In the genomic region with DNA sequence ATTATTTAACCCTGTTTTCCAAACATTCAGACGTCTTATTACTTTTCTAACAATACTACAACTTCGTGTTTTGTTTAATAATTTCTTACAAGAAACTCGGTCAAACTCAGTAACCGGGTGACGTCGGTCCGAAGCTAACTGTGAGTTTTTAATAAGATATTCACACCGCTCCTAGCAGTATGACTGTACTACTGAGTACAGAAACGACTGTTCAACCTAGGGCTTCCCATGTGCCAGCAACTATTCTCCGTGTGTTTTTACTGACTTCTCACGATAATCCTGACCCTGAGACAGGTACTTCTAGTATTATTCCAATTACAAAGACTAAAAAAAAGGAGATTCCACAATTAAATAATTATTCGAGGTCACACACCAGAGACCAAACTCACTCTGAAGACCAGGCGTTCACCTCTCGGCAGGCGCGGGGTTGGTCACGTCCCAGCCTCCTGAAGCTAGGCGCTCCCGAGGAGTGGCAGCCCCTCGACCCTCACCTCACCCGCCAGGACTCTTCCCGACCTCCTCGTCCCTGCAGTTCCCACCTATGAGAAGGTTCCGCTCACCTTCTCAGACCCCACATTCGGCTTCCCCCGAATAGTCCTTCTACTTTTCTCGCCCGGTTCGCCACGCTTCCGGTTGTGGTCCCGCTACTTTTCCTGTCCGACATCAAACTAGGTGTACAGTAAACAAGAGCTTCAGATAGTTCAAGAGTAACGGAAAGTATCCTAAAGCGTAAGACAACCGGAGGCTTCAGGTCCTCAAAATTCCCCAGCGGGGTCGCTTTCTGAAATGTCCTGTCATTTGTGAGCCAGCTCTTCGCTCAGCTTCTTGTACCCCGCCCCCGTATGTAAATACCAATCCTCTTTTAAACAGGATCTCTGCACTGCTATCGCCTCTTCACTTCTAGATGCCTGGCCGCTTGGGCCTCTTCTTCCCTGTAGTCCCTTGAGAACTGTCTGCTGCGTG, we compare ENCODE assay signal across 8 mouse cellular contexts. TPM values are rescaled to one million over a fixed set of nuclear protein-coding genes. Genes with fewer than 3 reads are reported as not detected.
DNase-seq lines count a peak whose midpoint lies in the region; ATAC-seq and TF ChIP-seq lines count a peak whose summit lies in the region.

A gene (minus strand): TSS at position 608 of the 963 bp plus-strand sequence.

- H3K27ac ChIP-seq in heart, embryonic 12.5 days (ENCODE audit: poor library complexity, severe bottlenecking) = peak within 1 kb of the TSS; percentile 10; the same call in 1 of the 2 replicates
- H3K27ac ChIP-seq in kidney, postnatal 0 days = peak within 1 kb of the TSS; percentile 44
- H3K27ac ChIP-seq in liver, embryonic 11.5 days (ENCODE audit: low read depth, low read length) = peak within 1 kb of the TSS; percentile 14; the same call in 1 of the 2 replicates
- H3K27ac ChIP-seq in stomach, embryonic 14.5 days (ENCODE audit: low read length) = no peak within 1 kb of the TSS; the same call in 1 of the 2 replicates

- H3K4me2 ChIP-seq in heart, embryonic 12.5 days = peak within 1 kb of the TSS; percentile 74
- H3K4me2 ChIP-seq in kidney, postnatal 0 days (ENCODE audit: low read length) = peak within 1 kb of the TSS; percentile 72
- H3K4me2 ChIP-seq in liver, embryonic 11.5 days = peak within 1 kb of the TSS; percentile 71
- peak within 1 kb of the TSS; percentile 71 for H3K4me2 ChIP-seq in stomach, embryonic 14.5 days (replicated peaks; ENCODE audit: low read depth, low read length)

- peak; percentile 93 for DNase-seq in brain, embryonic 14.5 days (ENCODE audit: low read depth)
- DNase-seq in kidney, postnatal 0 days (ENCODE audit: low spot score) = peak; percentile 86
- peak; percentile 84 for DNase-seq in liver, embryonic 11.5 days (ENCODE audit: low spot score)
- peak; percentile 77 for DNase-seq in naive thymus-derived CD4-positive, alpha-beta T cell, adult 2 months (ENCODE audit: low read depth)

- no peak for TF ChIP-seq CTCF in C2C12 (IDR thresholded peaks at IDR 0.05; ENCODE audit: control insufficient read depth, insufficient read depth, insufficient read length)
- no peak for TF ChIP-seq CTCF in brain, embryonic 14.5 days (IDR thresholded peaks at IDR 0.05; ENCODE audit: borderline replicate concordance, extremely low read depth, insufficient read depth, insufficient read length)
- TF ChIP-seq CTCF in kidney, postnatal 0 days (IDR thresholded peaks at IDR 0.05; ENCODE audit: low read depth) = no peak

- peaks cover 40% of the 10 kb centered on the region for H3K79me2 ChIP-seq in C2C12 (ENCODE audit: control insufficient read depth, insufficient read depth)

- ATAC-seq in heart, embryonic 12.5 days (ENCODE audit: insufficient number of reproducible peaks, low FRiP score) = peak; percentile 73
- ATAC-seq in kidney, postnatal 0 days (replicated peaks; ENCODE audit: low FRiP score, low read depth) = peak; percentile 76
- peak; percentile 91 for ATAC-seq in liver, embryonic 11.5 days (replicated peaks; ENCODE audit: low FRiP score)
- ATAC-seq in stomach, embryonic 14.5 days (ENCODE audit: insufficient number of reproducible peaks, insufficient read depth, low FRiP score, low read depth) = peak; percentile 74; the same call in 1 of the 2 replicates

- no peaks in the 10 kb centered on the region for H3K27me3 ChIP-seq in C2C12 (ENCODE audit: control insufficient read depth, insufficient read depth, insufficient read length)
- no peaks in the 10 kb centered on the region for H3K27me3 ChIP-seq in erythroblast, embryonic 14.5 days (ENCODE audit: control insufficient read depth)
- H3K27me3 ChIP-seq in heart, embryonic 12.5 days (replicated peaks) = no peaks in the 10 kb centered on the region
- H3K27me3 ChIP-seq in kidney, postnatal 0 days (ENCODE audit: insufficient read depth, low read length) = no peaks in the 10 kb centered on the region
- no peaks in the 10 kb centered on the region for H3K27me3 ChIP-seq in liver, embryonic 11.5 days (replicated peaks; ENCODE audit: control insufficient read depth, insufficient read depth, low read length)
- no peaks in the 10 kb centered on the region for H3K27me3 ChIP-seq in stomach, embryonic 14.5 days (ENCODE audit: control insufficient read depth, insufficient read depth, low read length)

- H3ac ChIP-seq in C2C12 (ENCODE audit: control insufficient read depth, insufficient read length, low read depth) = peak within 1 kb of the TSS; percentile 99

- H3K4me1 ChIP-seq in erythroblast, embryonic 14.5 days (ENCODE audit: control insufficient read depth) = peaks cover 14% of the 10 kb centered on the region
- peaks cover 3% of the 10 kb centered on the region for H3K4me1 ChIP-seq in heart, embryonic 12.5 days (replicated peaks)
- H3K4me1 ChIP-seq in kidney, postnatal 0 days (replicated peaks; ENCODE audit: insufficient read depth, low read length) = no peaks in the 10 kb centered on the region
- H3K4me1 ChIP-seq in liver, embryonic 11.5 days (replicated peaks; ENCODE audit: control insufficient read depth, insufficient read depth, low read length) = no peaks in the 10 kb centered on the region; the same call in 1 of the 2 replicates
- no peaks in the 10 kb centered on the region; the same call in none of the 2 replicates for H3K4me1 ChIP-seq in stomach, embryonic 14.5 days (ENCODE audit: control insufficient read depth, insufficient read depth, low read length)

- WGBS in heart, embryonic 12.5 days = under 1% methylated on average over 44 of the region's 44 CpGs
- WGBS in kidney, postnatal 0 days = 2% methylated on average over 44 of the region's 44 CpGs
- 1% methylated on average over 44 of the region's 44 CpGs for WGBS in liver, embryonic 11.5 days
- WGBS in stomach, embryonic 14.5 days = 1% methylated on average over 44 of the region's 44 CpGs

- peak within 1 kb of the TSS; percentile 90 for H3K9ac ChIP-seq in heart, embryonic 12.5 days
- H3K9ac ChIP-seq in kidney, postnatal 0 days (ENCODE audit: low read depth, low read length) = peak within 1 kb of the TSS; percentile 84
- H3K9ac ChIP-seq in liver, embryonic 11.5 days (ENCODE audit: low read depth, low read length) = peak within 1 kb of the TSS; percentile 76
- H3K9ac ChIP-seq in stomach, embryonic 14.5 days (replicated peaks; ENCODE audit: low read depth, low read length) = peak within 1 kb of the TSS; percentile 81

- H3K9me3 ChIP-seq in erythroblast, embryonic 14.5 days (ENCODE audit: control insufficient read depth, low read length) = no peaks in the 10 kb centered on the region
- no peaks in the 10 kb centered on the region for H3K9me3 ChIP-seq in heart, embryonic 12.5 days (replicated peaks)
- H3K9me3 ChIP-seq in kidney, postnatal 0 days (replicated peaks; ENCODE audit: low read length) = no peaks in the 10 kb centered on the region
- H3K9me3 ChIP-seq in liver, embryonic 11.5 days (ENCODE audit: control insufficient read depth, low read length) = no peaks in the 10 kb centered on the region
- no peaks in the 10 kb centered on the region for H3K9me3 ChIP-seq in stomach, embryonic 14.5 days (ENCODE audit: control insufficient read depth, low read depth, low read length)

- peak within 1 kb of the TSS; percentile 67 for H3K4me3 ChIP-seq in C2C12 (ENCODE audit: insufficient read depth, poor library complexity, severe bottlenecking)
- peak within 1 kb of the TSS; percentile 77 for H3K4me3 ChIP-seq in erythroblast, embryonic 14.5 days (replicated peaks)
- peak within 1 kb of the TSS; percentile 90 for H3K4me3 ChIP-seq in heart, embryonic 12.5 days
- peak within 1 kb of the TSS; percentile 91 for H3K4me3 ChIP-seq in kidney, postnatal 0 days (replicated peaks; ENCODE audit: low read depth, low read length)
- peak within 1 kb of the TSS; percentile 66 for H3K4me3 ChIP-seq in liver, embryonic 11.5 days (ENCODE audit: low read depth, low read length)
- H3K4me3 ChIP-seq in stomach, embryonic 14.5 days (ENCODE audit: low read depth, low read length) = peak within 1 kb of the TSS; percentile 89

- peaks cover 26% of the 10 kb centered on the region for H3K36me3 ChIP-seq in C2C12 (ENCODE audit: control insufficient read depth, insufficient read depth)
- peaks cover 25% of the 10 kb centered on the region for H3K36me3 ChIP-seq in erythroblast, embryonic 14.5 days (ENCODE audit: control insufficient read depth)
- peaks cover 24% of the 10 kb centered on the region for H3K36me3 ChIP-seq in heart, embryonic 12.5 days
- peaks cover 5% of the 10 kb centered on the region; the same call in 1 of the 2 replicates for H3K36me3 ChIP-seq in kidney, postnatal 0 days (ENCODE audit: insufficient read depth, low read length)
- peaks cover 9% of the 10 kb centered on the region; the same call in 1 of the 2 replicates for H3K36me3 ChIP-seq in liver, embryonic 11.5 days (ENCODE audit: control insufficient read depth, insufficient read depth, low read length)
- H3K36me3 ChIP-seq in stomach, embryonic 14.5 days (ENCODE audit: control insufficient read depth, insufficient read depth, low read length) = 0 out of 2 replicates have a peak, but pooled peaks cover 10% of the 10 kb centered on the region

- peaks cover 17% of the 10 kb centered on the region for H3K79me3 ChIP-seq in C2C12 (ENCODE audit: low read depth)

- peak; percentile 20; the same call in 1 of the 2 replicates for TF ChIP-seq POLR2A in brain, embryonic 14.5 days (IDR thresholded peaks at IDR 0.05; ENCODE audit: borderline replicate concordance, extremely low read depth, insufficient read depth, insufficient read length, poor library complexity, severe bottlenecking)

TF ChIP-seq in C2C12, 6 proteins besides CTCF, POLR2A, EP300 and RAD21:
- no peak for TF ChIP-seq USF1 (IDR thresholded peaks at IDR 0.05; ENCODE audit: low read depth)

RNA-seq across cellular contexts. Expression of the gene that starts here (rescaled TPM):
- polyA plus RNA-seq in C2C12 (2012; fragmentation: generic; extraction: Trizol) = 13.2 TPM
- 11.9 and 14.3 TPM in 2 replicates for polyA plus RNA-seq in brain, embryonic 14.5 days (2012; rRNA removed)
- polyA plus RNA-seq in erythroblast, embryonic 14.5 days (2012) = 0.16 and 0.62 TPM in 2 replicates
- 54.8 and 56.7 TPM in 2 replicates for polyA plus RNA-seq in heart, embryonic 12.5 days (2016; fragmentation: Nextera tagmentation; extraction: Ambion mirVana)
- 50.0 and 54.3 TPM in 2 replicates for polyA plus RNA-seq in kidney, postnatal 0 days (2015; fragmentation: Nextera tagmentation; extraction: Ambion mirVana)
- polyA plus RNA-seq in liver, embryonic 11.5 days (2014; fragmentation: Nextera tagmentation; extraction: Ambion mirVana) = 64.6 and 66.9 TPM in 2 replicates
- polyA plus RNA-seq in stomach, embryonic 14.5 days (2014; fragmentation: Nextera tagmentation; extraction: Ambion mirVana) = 39.5 and 42.4 TPM in 2 replicates
